Mouse (Mus musculus) WW6 (cell line): Measurements from ENCODE around the gene Dnttip1.
"Not testable (repeated sequence)": the region's sequence is repeated elsewhere in the genome, so short reads cannot be mapped to it uniquely, and the experiment has no call there.

Experiments
- DNase-seq: peaks from one replicate; pipeline ENCODE4 v3.0.0-alpha.2; 2013; ENCODE audit warnings: low read depth, low spot score

Dnttip1 gene

DNA sequence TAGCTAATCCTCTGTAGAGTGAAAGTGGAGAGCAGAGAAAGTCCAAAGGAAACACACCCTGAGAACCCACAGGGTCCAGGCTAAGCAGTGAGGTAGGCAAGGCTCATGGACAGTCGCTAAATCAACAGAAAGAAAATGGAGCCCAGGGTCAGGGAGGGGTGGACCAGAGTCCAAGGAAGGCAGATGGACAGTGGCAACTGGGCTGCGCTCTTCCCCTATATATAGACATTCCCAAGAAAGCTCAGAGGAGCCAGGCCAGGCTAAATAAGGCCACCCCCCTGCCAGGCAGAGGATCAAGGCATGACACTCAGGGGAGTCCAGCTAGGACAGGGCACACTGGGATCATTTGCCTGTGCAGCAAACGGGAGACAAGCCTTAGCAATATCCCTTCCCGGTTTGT lies 36.1 kb downstream of the Dnttip1 start:
- DNase-seq: no peak

DNA sequence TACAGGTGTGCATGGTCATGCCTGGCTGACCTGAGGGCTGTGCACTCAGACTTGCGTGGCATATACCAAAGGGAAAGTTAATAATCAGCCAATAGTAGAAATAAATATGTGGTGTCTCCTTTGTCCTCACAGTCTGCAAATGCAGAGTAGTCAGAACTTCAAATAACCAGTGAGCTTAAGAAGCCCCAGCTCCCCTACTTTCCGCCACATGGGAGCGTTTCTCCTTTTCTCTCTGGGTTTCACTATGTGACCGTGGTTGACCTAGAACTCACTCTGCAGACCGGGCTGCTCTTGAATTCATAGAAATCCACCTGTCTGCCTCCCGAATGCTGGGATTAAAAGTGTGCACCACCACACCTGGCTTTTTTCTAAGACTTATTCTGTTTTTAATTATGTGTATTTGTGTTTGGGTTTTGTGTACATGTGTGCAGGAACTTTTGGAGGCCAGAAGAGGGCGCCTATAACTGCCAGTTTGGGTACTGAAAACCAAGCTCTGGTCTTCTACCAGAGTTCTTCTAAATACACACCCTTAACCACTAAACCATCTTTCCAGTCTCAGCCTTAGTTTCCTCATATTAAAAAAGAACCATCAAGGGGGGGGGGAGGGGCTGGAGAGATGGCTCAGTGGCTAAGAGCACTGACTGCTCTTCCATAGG lies 38.3 kb downstream of the Dnttip1 start:
- no peak for DNase-seq

GRCm38 (mm10) chr2:164784869-164785420 lies 39.2 kb downstream of the Dnttip1 start:
- DNase-seq: no peak

DNA sequence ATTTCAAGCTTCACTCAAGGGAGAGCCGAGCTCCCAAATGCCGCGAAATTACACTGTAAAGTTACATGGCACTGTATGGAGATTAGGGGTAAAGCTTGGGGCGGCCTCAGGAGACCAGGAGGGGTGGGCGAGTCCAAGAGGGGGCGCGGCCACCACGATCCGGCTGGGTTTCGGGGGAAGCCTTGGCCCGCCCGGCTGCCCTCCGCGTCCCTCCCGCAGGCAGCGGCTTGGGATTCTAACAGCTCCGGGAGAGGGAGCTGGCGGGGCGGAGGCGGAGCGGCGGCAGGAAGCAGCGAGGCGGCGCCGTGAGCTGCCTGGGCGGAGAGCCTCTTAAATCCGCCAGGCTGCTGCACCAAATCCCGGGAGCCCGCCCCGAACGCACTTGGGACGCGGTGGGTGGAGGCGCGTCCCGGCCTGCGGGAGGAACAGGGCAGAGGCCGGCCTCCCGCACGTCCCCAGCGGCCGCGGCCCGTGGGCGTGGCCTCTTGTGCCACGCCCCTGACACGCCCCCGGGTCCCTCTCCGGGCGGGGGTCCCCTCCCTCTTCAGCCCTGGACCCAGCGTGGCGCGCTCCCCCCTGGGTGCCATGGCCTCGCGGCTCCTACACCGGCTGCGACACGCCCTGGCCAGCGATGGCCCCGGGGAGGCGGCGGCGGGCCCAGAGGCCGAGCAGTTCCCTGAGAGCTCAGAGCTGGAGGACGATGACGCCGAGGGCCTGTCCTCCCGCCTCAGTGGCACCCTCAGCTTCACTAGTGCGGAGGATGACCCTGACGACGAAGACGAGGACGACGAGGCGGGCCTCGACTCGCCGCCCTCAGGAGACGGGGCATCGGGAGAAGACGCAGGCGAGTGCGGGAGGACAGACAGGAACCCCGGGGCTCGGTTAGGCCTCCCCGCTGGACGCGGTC lies 40.0 kb downstream of the Dnttip1 start, which contains the start of gene Snx21:
Gene Snx21, plus strand, starts transcription at position 343 of the 907 bp plus-strand sequence.
- DNase-seq: no peak

- no peak for DNase-seq
Measured at GRCm38 (mm10) chr2:164786388-164786885, 40.7 kb downstream of the Dnttip1 start.

DNA sequence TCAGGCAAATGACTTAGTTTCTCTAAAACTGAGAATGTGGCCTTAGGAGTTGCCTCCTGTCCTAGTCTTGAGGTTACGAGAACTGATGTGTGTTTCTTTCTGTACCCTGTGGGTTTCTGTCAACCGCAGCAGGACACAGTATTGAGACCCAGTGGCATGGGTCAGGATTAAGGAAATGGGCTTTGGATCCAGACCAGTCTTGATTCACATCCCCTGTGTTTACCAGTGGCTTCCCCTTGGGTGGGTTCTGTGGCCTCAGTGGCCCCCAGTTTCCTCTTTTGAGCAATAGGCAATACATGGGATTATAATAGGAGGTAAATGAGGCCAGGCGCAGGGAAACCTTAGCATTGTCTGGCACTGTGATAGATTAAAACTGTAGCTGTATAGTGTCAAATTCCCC lies 41.2 kb downstream of the Dnttip1 start:
- no peak for DNase-seq

GRCm38 (mm10) chr2:164787779-164788178 lies 42.0 kb downstream of the Dnttip1 start:
- DNase-seq: no peak

GRCm38 (mm10) chr2:164788411-164788810 lies 42.6 kb downstream of the Dnttip1 start:
- no peak for DNase-seq

DNA sequence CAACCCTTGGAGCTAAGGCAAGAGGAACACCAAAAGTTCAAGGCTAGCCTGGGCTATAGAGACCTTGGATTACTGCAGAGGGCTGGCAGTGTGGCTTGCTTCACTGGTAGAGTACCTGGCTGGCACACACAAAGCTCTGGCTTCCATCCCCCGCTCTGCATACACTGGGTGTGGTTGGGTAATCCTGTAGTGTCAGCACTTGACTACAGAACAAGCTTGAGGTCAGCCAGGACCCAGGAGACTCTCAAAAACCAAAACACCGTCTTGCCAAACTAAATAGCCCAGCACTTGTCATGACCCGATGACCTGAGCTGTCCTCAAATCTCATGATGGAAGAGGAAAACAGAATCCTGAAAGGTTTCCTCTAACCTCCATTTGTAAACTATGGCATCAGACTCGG lies 44.7 kb downstream of the Dnttip1 start:
- no peak for DNase-seq

DNA sequence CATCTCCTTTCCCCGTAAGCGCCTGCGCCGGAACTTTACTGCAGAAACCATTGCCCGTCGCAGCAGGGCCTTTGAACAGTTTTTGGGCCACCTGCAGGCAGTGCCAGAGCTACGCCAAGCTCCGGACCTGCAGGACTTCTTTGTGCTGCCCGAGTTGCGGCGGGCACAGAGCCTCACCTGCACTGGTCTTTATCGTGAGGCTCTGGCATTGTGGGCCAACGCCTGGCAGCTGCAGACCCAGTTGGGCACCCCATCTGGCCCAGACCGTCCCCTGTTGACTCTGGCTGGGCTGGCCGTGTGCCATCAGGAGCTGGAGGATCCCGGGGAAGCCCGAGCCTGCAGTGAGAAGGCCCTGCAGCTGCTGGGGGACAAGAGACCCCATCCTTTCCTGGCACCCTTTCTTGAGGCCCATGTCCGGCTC lies 46.1 kb downstream of the Dnttip1 start:
- DNase-seq: no peak

DNA sequence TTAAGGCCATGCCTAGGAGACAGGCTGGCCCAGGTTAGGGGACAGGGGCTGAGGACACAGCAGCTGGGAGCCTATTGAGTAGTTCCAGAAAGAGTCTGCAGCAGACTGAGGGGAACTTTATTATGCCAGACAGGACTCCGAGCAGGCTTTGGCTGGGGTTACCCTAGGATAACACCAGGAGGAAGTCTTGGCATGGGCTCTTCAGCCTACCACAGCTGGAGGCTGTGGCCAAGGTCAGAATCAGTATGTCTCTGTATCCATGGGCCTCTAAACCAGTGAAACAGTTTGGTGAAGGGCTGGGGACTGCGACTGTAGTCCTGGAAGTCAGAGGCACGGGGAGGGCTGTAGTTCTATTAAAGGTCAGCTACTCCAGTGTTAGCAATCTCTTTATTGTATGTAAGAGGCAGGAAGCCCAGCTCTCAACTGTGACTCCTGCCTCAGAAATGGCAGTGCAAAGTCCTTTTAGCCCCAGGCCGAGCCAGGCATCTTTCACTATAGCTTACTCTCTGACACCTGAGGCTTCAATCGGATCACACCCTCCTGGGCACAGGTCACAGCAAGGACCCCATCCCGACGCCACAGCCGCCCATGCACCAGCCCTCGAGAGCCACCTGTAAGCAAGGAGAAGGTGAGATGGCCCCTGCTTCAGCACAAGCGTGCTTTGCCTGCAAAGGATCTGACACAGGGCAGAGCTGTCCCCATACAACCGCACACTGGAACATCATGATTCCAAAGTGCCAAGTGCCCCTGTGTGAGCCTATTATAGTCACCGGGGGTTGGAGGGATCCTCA lies 46.8 kb downstream of the Dnttip1 start:
- no peak for DNase-seq

GRCm38 (mm10) chr2:164793236-164793635 lies 47.5 kb downstream of the Dnttip1 start:
- peak; percentile 71 for DNase-seq

GRCm38 (mm10) chr2:164793772-164794171 lies 48.0 kb downstream of the Dnttip1 start:
- no peak for DNase-seq

GRCm38 (mm10) chr2:164794293-164794692 lies 48.5 kb downstream of the Dnttip1 start:
- DNase-seq: peak; percentile 64

DNA sequence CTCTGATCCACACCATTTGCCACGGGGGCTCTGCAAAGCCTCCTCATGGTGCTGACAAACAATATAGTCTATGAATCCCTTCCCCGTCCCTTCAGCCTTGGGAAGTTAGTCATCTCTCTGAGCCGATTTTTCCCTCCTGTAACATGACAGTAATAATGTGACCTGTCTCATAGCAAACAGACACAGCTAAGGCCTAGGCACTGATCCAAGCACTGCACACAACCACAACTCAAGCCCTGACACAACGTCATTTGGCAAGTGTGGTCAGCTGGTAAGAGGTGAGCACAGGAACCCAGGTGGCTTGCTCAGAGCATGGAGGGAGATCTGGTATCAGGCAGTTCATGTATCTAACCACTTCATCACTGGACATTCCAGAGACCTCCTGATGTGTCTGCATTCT lies 50.1 kb downstream of the Dnttip1 start:
- DNase-seq: no peak

GRCm38 (mm10) chr2:164798554-164798953 lies 52.8 kb downstream of the Dnttip1 start:
- not testable (repeated sequence) for DNase-seq

- DNase-seq: no peak
Measured at GRCm38 (mm10) chr2:164800252-164801004, 54.6 kb downstream of the Dnttip1 start.

DNA sequence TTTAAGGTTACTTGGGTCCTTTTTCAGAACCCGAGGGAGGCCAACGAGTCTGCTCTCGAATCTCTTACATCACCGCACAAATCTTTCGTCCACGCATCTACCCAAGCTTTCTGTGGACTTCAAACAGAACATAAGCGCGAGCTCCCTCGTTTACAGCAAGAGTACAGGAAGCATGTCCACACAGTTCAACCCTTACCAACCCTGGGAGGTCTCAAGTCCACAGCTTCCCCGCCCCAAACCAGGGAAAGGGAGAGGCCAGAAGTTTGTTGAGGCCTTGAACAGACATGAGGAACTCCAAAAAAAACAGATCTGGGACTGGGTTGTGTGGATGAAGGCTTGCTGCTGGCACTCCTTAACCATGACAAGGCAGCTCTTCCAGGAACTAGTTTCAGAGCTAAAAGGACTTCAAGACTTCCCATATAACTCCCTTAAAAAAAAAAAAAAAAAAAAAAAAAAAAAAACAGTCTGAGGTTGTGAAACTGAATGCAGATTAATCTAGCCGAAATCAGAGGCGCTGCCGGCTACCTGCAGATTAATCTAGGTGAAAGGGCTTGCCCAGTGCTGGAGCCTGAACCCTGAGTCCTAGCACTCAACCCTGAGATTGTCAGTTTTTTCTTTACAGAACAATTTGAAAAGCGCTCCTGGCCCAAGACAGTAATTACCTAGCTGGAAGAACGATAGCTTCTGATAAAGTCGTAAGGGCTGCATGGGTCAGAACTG lies 57.6 kb downstream of the Dnttip1 start:
- no peak for DNase-seq

- no peak for DNase-seq
Measured at GRCm38 (mm10) chr2:164803921-164804313, 58.1 kb downstream of the Dnttip1 start.
